Mouse (Mus musculus) frontal cortex, postnatal 14 days (tissue): ENCODE measurements around the gene E330021D16Rik.
"Not testable (repeated sequence)": the region's sequence is repeated elsewhere in the genome, so short reads cannot be mapped to it uniquely, and the experiment has no call there.

Experiments used
- DNase-seq, 2 experiments: peaks; one replicate each; pipeline ENCODE4 v3.0.0; 2022; ENCODE audit warnings: low spot score in 2 of 2

Gene E330021D16Rik

DNA sequence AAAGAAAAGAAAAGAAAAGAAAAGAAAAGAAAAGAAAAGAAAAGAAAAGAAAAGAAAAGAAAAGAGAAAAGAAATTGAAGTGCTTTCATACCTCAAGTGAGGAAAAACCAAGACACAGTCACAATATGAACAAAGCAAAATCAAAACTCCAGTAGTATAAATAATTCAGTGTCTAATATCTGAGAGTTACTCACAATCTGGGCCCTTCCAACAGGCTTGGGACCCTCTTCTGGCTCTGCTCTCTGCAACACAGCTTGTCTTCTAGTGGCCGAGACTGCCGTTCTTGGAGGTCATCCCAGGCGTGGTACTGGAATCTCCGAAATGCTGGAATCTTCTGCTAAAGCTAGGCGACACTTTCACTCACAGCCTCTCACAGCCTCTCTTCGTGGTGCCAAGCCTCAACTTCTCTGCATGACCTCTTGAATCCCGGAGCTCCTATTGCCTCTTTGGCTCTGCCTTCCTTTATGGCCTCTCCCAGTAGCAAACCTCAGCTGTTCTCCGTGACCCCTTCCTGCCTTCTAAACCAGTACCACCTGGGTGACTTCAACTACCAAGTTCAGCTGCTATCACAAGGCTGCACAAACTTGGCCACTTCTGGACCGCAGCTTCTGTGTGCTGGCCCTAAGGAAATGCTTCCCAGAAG, at the start of gene E330021D16Rik:
Gene E330021D16Rik (minus strand): TSS at position 437 of the 643 bp plus-strand sequence.
- DNase-seq, result no peak

DNA sequence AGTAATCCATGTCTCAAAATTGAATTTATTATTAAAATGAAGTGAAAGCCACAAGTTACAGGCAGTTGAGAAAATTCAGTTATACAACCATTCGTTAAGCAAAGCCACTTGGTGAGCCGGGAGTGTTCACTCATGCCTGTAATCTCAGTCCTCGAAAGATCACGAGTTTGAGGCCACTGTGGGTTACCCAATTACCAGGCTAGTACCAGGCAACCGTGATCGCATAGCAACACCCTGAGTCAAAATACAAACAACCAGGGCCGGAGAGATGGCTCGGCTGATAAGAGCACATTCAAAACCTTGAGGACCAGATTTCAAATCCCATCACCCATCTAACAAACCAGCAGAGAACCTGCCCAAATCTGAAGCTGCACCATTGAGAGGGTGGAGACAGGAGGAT, 49.7 kb upstream of the E330021D16Rik start:
- DNase-seq, result no peak

DNA sequence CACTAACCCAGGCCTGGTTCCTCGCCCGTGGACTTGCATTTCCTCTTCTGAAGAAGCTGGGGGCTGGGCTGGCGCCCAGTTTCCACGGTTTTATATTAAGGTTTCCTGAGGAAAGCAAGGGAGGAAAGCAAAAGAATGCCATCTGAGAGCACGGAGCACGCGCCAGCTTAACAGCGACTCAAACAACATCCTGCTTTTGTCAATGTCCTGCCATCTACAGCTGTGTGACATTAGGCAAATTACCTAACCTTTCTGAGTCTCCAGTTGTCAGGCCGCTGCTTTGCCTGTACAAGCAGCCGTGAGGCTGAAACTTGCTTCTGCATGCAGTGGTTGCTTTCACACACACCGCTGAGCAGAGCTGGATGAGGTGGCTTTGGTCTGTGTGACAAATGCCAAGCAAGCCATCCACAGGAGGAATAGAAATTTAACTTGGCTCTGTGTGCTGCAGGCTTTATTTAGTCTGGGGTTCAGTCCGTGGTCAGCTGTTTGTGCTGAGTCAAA, 48.8 kb upstream of the E330021D16Rik start:
- no peak for DNase-seq

DNA sequence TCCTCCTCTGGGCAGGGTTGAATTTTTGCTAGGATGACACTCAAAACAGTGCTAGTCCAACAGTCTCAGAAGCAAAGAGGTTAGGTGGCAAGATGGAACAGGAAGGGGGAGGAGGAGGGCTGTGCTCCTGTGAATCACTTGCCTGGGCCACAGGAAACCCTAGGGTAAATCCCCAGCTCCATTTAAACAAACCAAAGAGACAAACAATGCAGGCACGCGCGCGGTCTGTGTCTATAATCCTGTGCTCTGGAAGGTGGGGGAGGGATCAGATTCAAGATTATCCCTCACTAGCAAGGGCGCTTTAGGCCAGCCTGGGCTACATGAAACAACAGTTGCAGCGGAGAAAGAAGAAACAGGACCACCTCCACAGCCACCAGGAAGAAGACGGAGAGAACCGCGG, 48.1 kb upstream of the E330021D16Rik start:
- DNase-seq, result no peak

DNA sequence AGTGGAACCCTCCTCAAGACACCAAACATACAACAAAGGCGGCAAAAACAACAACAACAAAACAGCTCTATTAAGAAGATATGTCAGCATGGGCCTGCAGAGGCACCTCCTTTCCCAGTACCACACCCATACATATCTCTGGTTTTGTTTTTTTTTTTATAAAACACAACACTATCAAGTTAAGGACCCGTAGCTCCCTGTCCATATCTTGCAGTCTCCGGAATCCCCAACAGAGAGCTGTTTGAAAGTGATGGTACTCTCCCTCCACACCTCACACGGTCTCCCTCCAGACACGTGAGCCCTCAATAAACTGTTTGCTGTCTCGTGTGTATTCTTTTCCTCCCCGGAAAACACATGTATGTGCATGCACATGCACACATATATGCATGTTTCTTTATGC, 43.8 kb upstream of the E330021D16Rik start:
- no peak for DNase-seq

DNA sequence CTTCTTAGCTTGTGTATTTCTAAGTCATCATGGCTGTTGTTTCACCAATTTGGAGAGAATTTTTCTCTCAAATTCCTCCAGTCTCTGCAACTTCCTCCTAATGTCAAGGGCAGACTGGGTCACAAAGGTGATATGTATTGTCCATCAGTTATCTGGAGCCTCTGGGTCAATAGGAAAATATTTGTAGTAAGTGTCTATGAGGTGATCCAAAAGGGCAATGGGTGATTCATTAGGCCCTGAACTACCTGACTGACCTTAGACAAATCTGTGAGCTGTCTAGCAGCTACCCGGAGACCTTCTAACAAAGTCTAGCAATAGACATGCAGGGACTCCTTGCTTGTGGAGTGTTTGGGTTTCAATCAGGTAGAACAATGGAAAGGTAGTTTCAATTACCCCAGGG, 40.9 kb upstream of the E330021D16Rik start:
- DNase-seq, result no peak

DNA sequence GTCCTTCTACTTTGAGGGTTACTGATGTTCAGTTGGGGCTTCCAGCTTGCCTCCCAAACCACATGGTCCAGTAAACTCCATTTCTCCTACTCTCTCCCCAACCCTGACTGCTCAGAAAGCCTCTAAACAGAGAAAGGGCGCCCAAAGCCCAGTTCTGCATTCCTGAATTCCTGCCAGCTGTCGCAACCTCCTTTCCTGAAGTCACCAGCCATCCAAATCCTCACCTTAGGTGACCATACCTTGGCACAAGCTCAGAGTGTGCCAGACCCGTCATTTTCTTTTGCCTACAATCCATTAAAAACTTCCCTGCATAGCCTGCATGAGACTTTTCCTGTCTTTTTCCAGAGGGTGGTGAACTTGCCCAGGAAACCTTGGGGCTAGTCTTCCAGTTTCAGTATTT, 40.3 kb upstream of the E330021D16Rik start:
- DNase-seq, result no peak

DNA sequence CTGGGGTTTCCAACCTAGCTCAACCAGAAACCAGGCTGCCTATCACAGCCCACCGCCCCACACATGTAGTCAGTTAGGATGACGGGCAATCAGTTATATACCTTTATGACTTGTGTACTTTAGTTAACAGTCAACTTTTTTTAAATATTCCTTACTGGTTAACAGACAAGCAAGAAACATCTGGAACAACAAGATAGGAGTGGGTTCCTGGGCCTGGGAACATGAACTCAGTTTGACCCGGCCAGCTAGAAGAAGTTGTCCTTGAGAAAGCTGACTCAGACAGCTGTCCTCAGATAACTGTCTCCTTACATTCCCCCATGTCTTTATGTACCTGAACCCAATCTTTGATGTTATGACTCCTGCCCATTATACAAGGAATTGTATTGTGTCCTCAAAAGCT, 37.3 kb upstream of the E330021D16Rik start:
- no peak for DNase-seq

DNA sequence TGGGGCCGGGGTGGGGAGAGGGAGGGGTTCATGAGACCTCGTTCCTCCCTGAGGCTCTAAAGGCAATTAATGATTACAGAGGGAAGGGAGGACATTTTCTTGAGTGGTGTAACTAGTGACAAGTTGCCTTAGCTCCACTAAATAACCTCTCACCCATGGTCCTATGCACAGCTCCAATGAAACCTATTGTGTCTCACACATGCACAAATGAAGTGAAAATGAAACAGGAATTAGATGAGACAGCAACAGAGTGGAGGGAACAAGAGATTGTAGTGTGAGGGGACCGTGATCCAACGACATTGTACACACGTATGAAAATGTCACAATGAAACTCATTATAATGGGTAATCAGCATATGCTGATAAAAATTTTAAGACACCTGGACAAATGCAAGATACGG, 35.5 kb upstream of the E330021D16Rik start:
- DNase-seq, result no peak

DNA sequence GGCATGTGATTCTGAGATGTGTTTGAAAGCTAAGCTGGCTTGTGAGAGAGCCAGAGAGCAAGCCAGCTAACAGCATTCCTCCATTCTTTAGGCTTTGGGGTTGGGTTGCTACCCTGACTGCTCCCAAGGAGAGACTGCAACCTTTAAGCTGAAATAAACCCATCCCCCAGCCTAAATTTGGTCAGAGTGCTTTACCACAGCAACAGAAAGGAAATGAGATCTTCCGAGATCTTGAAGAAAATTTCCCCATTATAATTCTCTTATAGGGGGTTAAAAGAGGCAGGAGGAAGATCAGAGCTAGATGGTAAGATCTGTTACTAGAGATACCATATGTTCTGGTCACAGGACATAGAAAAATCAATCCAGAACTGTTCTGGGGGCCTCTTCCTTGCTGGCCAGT, 34.6 kb upstream of the E330021D16Rik start:
- no peak for DNase-seq

DNA sequence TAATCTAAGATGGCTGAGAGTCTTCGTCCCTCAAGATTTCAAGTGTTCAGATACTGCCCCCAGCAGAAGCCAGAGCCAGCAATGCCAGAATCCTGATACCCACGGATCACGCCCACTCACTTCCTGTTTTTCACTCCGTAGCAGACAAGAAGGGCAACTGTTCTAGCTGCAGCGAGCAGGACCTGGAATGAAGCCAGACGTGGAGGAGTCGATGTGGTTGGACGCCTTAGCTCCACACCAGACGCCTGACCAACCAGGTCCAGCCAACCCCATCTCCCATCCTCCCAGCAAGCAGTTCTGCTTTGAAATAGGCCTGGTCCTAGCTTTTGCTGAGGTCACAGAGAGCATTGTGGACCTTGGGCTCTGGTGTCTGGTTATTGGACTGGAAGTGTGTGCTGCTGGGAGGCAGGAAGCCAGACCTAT, 33.9 kb upstream of the E330021D16Rik start:
- peak in 1 of 2 experiments; percentile 32 for DNase-seq

DNA sequence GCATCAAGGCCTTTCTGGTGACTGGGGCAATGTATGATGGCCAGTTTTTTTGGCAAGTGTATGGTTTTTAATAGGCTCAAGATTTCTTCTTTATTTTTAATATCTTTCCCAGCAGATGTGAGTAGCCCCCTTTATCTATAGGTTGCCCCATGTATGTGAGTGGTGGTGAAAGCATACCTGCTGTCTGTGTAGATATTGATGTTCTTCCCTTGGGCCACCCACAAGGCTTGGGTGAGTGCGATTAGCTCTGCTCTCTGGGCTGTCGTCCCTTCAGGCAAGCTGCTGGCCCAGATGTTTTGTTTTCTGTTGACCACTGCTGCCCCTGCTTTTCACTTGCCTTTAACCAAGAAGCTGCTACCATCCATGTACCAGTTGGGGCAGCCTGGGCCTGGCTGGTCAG, 23.8 kb upstream of the E330021D16Rik start:
- DNase-seq, result not testable (repeated sequence)

DNA sequence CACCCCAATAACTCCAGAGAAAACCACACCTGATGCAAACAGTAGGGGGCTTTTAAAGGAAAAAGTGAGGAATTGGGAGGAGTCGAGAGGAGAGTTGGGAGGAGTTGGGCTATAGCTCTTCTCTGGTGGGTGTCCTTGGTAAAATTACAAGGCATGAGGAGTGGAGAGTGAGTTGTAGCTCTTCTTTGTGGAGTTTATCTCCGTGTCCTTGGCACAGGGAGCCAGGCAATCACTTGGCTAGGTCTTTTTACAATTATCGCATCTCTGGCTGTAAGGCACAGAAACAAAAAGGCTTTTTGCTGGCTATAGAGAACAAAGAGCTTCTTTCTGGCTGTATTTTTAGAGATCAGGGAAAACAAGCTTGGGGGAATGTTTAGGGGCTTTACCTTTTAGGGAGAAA, 20.8 kb upstream of the E330021D16Rik start:
- not testable (repeated sequence) for DNase-seq

DNA sequence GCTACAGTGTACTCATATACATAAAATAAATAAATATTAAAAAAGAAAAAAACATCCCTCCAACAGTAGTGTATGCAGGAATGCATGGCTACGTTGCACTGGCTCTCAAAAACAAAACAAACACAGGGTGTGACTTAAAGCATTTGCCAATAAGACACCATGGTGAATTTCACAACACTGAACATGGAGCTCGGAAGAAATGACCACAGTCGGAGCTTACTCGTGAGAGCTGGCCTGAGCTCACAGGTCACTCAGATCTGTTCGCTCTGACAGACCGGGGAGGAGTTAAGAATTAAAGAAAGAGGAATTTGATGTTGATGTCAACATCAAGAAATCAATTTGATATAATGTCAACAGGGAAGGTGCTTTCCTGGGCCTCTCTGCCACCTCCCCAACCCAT, 18.2 kb upstream of the E330021D16Rik start:
- no peak for DNase-seq

DNA sequence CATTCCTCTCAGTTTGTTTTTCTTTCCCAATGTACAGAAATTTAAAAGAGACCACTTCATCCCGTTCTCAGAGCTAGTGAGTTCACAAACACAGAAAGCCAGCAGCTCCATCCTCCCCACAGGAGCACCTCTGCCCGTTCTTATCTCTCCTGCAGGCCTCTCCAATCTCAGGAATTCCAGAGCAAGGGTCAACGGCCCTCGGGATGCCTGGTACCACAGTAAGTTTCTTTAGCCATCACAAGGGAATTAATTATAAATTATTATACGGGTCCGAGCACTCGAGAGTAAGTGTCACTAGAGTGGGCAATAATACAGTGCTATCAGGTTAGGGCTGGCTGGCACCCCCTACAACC, 16.5 kb upstream of the E330021D16Rik start:
- DNase-seq, result no peak

DNA sequence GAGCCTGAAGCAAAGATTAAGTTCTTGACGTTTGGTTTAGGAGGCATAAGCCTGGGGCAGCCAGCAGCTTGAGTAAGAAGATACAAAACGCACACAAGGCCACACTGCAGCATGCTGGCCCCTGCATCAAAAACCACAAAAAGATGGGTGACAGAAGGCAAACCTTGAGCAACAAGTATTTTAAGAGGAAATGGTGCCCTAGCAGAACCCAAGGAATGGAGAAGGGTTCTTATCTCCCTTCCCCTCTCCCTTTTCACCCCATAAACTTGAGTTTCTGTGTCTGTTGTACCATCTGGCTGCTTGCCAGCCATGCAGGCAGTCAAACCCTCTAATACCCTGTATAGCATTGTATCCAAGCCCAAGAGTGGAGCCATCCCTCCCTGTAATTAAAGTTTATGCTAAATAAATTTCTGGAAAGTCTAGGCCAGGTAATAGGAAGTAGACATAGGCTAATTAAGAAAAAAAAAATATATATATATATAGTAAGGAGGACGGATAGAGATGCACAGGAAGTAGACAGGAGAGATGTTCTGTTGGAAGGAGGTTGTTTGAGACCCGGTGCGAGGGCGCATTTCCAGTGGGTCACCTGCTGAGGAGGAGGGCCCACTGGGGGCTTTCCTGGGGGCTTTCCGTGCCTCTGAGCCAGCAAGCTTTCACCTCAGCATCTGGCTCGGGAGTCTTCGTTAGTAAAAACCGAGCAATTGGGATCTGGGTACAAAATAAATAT, 16.0 kb upstream of the E330021D16Rik start:
- no peak for DNase-seq

DNA sequence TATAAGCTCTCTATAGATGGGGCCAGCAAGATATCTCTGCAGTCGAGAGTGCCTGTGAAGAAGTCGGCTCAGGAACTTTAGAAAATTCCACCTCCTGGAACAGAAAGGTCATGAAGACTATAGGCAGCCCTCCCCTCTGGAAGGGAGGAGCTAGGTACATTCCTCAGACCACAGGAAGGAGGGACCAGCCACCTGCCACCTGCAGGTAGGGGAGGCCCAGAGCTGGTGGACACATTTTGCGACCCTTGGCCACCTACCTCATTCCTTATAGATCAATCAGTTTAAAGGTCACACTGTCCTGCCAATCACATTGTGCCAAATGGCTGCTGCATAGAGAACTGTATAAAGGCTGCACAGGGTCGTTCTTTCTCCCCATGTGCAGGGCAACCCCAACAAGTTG, 14.1 kb upstream of the E330021D16Rik start:
- DNase-seq, result no peak

DNA sequence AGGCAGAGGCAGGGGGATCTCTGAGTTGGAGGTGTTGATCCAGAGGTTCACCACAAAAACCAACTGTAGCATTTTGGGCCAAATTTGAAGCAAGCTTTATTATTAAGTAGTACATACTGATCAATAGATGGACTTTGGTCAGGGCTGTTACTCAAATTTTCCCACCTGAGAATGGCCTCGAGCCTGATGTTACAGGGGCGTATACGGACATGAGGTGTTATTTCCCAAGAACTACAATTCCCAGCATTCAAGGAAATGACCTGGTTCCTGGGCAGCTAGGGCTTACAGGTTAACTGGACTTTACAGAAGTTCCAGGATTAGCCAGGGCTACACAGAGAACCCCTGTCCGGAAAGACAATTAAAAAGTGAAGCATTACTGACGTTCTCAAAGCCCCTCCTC, 13.0 kb upstream of the E330021D16Rik start:
- DNase-seq, result no peak

DNA sequence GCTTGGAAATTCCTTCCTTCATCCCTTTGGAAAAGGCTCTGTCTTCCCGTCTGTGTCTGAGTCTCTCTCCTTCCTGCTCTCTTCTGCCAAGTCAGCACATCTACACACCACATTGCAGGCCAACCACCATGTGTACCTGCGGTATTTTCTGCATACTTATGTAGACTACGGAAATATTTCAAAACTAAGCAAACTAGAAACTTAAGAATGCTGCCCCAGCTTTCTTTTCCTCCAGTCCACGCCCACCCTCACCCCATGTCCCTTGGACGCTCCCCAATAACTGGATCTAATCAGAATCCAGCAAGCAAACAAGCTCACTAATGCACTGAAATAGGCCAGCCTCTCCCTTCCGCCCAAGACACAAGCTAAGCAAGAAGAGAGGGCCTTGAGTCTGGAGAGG, 11.9 kb upstream of the E330021D16Rik start:
- DNase-seq, result no peak

DNA sequence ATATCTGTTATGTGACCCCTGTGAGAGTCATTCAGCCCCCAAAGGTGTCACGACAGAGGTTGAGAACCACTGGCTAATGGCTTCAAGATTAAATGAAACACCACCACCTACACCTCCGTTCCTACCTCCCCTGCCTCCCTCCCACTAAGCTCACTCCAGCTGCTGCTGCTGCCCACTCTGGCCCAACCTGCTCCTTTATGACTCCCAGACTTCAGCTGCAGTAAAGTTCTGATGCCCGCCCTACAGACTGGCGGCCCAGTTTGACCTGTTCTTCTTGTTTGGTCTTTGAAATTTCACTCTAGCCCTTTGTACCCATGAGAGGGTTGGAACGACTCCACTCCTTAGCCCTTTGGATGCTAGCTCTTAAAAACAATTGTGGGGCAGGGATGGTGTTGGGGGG, 10.6 kb upstream of the E330021D16Rik start:
- no peak for DNase-seq

DNA sequence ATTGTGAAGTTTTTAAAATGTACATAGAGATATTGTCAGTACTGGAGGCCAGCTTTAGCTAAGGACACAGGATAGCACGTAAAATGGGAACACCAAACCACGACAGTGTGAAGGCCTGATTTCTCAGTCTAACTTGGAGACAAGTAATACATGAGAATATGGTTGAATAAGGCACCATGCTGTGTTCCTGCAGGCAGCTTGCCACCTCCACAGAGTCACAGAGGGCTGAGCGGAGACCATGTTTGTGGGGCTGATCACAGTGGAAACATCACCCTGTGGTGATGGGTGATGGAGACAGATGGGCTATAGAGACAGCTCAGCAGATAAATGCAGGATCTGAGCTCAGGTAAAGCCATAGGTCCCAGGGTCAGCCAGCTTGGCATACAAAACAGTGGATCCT, 8.8 kb upstream of the E330021D16Rik start:
- DNase-seq, result no peak

DNA sequence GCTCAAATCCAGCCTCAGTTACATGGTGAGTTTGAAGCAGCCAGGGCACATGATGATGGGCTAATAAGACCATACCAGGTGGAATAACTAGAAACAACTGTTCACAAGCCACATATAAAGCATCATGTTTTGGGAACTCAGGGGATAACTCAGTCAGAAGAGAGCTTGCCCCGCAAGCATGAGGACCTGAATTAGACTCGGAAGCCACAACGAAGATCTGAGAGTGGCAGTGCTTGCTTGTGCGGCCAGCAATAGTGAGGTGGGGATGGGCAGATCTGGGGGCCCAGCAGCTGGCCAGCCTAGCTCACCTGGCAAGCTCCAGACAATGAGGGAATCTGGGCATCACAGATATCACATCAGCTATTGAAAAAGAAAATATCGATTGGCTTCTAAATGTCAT, 7.8 kb upstream of the E330021D16Rik start:
- DNase-seq, result no peak

DNA sequence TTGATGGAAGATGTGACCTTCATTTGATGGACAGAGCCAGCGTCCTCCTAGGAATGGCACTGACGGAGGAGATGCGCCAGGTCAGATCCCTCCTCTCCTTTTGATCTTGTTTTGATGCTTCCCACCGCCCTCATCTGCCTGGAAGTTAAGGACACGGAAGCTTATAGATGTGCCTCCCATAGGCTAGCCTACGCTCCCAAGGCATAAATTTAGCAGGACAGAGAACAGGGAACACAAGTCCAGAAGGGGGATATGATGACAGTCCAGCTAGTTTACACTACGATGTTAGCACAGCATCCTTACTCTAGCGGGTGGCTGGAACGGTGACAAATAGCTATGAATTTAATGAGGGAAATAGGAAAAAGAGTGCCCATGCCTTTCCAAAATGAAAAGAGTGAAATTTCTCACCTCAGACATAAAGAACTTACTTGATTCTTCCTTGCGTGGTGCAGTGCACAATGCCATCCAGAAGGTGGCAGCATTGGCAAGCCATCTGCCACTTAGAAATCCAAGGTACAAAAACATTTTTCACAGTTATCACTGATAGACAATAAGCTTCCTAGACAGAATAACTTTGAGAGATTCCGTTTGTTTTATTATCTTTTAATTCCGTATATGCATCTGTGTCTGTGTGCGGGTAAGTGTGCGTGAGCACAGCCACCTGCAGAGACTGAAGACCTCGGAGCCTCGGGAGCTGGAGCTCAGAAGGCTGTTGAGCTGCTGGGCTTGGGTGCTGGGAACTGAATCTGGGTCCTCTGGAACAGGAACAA, 6.9 kb upstream of the E330021D16Rik start:
- peak in 1 of 2 experiments; percentile 54 for DNase-seq
